Mouse (Mus musculus): ENCODE measurements around the gene Slc12a8. TPM values are rescaled to one million over a fixed set of nuclear protein-coding genes. Genes with fewer than 3 reads are reported as not detected.

Gene Slc12a8
- polyA plus RNA-seq, 1 experiment from 2014 or later = 0.65 TPM

DNA sequence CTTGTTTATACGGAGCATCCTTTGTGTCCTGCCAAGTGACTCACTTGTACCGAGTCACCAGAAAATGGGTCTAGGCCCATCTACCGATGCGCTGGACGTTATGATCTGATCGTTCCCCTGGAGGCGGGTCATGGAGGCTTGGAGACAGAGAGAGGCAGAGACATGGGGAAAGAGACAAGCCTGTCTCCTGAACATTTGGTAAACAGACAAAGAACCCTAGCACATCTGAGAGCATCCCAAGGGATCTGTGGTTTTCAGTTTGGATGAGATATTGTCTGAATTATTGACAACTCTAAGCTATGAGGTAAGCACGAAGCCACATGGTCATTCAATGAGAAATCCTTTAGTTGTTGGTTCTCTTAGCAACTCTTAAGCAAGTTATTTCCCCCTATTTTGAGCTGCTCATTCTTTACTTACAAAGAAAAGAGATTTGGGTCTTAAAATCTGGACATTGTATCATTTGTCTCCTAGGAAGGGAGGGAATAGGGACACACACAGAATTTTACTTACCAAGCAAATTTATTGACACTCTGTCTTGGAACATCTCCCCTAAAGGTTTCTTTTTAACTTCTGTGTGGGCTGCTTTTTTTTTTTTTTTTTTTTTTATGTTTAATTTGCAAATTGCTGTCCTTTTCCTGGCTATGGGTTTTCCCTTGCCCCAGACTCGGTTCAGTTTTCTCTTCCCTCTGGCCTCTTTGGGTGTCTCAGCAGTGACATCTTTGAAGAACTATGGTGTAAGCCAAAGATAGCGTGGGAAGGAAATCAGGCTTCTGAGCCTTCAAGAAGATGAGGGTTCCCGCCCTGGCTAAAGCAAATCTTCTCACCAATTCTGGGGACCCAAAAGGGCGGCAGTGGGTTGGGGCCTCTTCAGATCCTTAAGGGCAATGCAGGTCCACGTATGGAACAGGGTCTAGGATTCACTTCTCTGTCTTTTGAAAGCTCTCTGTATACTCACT is 166.4 kb downstream of the Slc12a8 start:
- ATAC-seq (replicated peaks) = peak; percentile 41
- no peaks in the 10 kb centered on the region for H3K27me3 ChIP-seq (replicated peaks)
- peak overlapping the region; percentile 68; the same call in 1 of the 2 replicates for H3K27ac ChIP-seq
- no peaks in the 10 kb centered on the region for H3K9me3 ChIP-seq
- no peaks in the 10 kb centered on the region for H3K36me3 ChIP-seq (replicated peaks)
- no peak overlapping the region for H3K9ac ChIP-seq
- H3K4me1 ChIP-seq = peaks cover 28% of the 10 kb centered on the region
- 65% methylated on average over 13 of the region's 13 CpGs for WGBS
- H3K4me2 ChIP-seq = peak overlapping the region; percentile 83
- peak overlapping the region; percentile 70 for H3K4me3 ChIP-seq

GRCm38 (mm10) chr16:33684162-33684702 is 167.1 kb downstream of the Slc12a8 start, which contains the start of gene Heg1:
Gene Heg1, plus strand, starts transcription at chr16:33684370.
- Histone ChIP-seq H3K27me3 (replicated peaks) (no peaks in the 10 kb centered on the region), H3K27ac (peak within 1 kb of the TSS; percentile 68), H3K9me3 (no peaks in the 10 kb centered on the region), H3K4me2 (peak within 1 kb of the TSS; percentile 83), H3K9ac (peak within 1 kb of the TSS; percentile 83), H3K4me3 (peak within 1 kb of the TSS; percentile 70), H3K36me3 (replicated peaks) (no peaks in the 10 kb centered on the region), H3K4me1 (peaks cover 28% of the 10 kb centered on the region)
- under 1% methylated on average over 53 of the region's 57 CpGs for WGBS
- peak; percentile 79 for ATAC-seq (replicated peaks)

- Histone ChIP-seq H3K27me3 (replicated peaks) (no peaks in the 10 kb centered on the region), H3K9ac (peak overlapping the region; percentile 83), H3K4me2 (peak overlapping the region; percentile 83), H3K27ac (peak overlapping the region; percentile 68), H3K36me3 (replicated peaks) (no peaks in the 10 kb centered on the region), H3K4me1 (peaks cover 28% of the 10 kb centered on the region), H3K4me3 (peak overlapping the region; percentile 70), H3K9me3 (no peaks in the 10 kb centered on the region)
- peak; percentile 53 for ATAC-seq (replicated peaks)
- WGBS = under 1% methylated on average over 46 of the region's 46 CpGs
Measured at GRCm38 (mm10) chr16:33684703-33685701, 167.9 kb downstream of the Slc12a8 start.

DNA sequence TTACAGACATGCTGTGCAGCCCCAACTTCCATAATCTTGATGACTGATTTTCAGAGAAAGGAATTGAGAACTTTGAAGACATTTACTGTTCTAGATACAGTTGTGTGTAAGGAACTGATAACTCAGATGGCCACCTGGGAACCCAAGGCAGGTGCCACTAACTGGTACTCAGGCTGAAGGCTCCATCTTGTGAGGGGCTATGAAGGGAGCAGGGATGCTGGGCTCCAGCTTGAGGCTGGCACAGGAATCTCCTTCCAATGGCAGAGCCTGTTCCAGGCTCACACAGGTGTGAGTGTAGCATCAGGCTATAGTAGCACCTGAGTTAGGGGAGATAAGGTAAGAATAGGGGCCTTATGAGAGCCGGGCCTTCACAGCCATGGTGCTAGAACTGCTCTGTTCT is 168.9 kb downstream of the Slc12a8 start:
- Histone ChIP-seq H3K4me3 (peak overlapping the region; percentile 70), H3K4me1 (peaks cover 33% of the 10 kb centered on the region), H3K27ac (no peak overlapping the region)

DNA sequence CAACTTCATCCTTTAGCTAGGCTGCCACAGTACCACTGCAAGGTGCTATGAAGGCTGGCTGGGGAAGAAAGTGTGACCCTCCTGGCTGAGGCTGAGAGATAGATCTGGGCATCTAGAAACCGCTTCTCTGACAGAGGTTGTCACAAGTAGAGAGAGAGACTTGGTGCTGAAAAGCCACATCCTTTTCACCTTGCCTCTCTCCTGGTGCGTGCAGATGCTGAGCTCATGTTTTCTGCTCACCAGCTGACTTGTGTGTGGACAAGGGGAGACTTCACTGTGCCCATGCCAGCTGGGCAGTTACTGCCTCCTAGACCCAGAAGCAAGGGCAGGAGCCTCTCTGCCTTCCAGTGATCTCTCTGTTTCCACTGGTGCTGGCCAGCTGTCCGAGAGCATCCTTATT is 170.6 kb downstream of the Slc12a8 start:
- H3K4me2 ChIP-seq = peak overlapping the region; percentile 83
- H3K4me1 ChIP-seq = peaks cover 40% of the 10 kb centered on the region
- H3K4me3 ChIP-seq = no peak overlapping the region
- H3K9me3 ChIP-seq = no peaks in the 10 kb centered on the region
- H3K36me3 ChIP-seq (replicated peaks) = no peaks in the 10 kb centered on the region
- H3K9ac ChIP-seq = no peak overlapping the region
- no peak overlapping the region for H3K27ac ChIP-seq
- no peaks in the 10 kb centered on the region for H3K27me3 ChIP-seq (replicated peaks)
- 67% methylated on average over 3 of the region's 3 CpGs for WGBS
- no peak for ATAC-seq (replicated peaks)

More for the DNA sequence above, 168.9 kb downstream of the Slc12a8 start:
- H3K4me2 ChIP-seq = peak overlapping the region; percentile 83
- no peaks in the 10 kb centered on the region for H3K36me3 ChIP-seq (replicated peaks)
- no peaks in the 10 kb centered on the region for H3K27me3 ChIP-seq (replicated peaks)
- H3K9me3 ChIP-seq = no peaks in the 10 kb centered on the region
- ATAC-seq (replicated peaks) = no peak
- no peak overlapping the region for H3K9ac ChIP-seq
- 61% methylated on average over 1 of the region's 1 CpGs for WGBS

- ATAC-seq (replicated peaks) = no peak
- Histone ChIP-seq H3K27me3 (replicated peaks) (no peaks in the 10 kb centered on the region), H3K4me2 (no peak overlapping the region), H3K4me3 (no peak overlapping the region), H3K9ac (no peak overlapping the region), H3K9me3 (no peaks in the 10 kb centered on the region), H3K36me3 (replicated peaks) (no peaks in the 10 kb centered on the region), H3K4me1 (peaks cover 37% of the 10 kb centered on the region), H3K27ac (no peak overlapping the region; the same call in 1 of the 2 replicates)
- 78% methylated on average over 6 of the region's 6 CpGs for WGBS
Measured at GRCm38 (mm10) chr16:33690975-33691747, 174.0 kb downstream of the Slc12a8 start.

GRCm38 (mm10) chr16:33693553-33693952 is 176.4 kb downstream of the Slc12a8 start:
- Histone ChIP-seq H3K4me1 (peaks cover 43% of the 10 kb centered on the region), H3K36me3 (replicated peaks) (no peaks in the 10 kb centered on the region), H3K9me3 (no peaks in the 10 kb centered on the region), H3K9ac (no peak overlapping the region), H3K27ac (no peak overlapping the region), H3K27me3 (replicated peaks) (no peaks in the 10 kb centered on the region), H3K4me3 (no peak overlapping the region), H3K4me2 (no peak overlapping the region)
- no peak for ATAC-seq (replicated peaks)
- WGBS = 90% methylated on average over 1 of the region's 1 CpGs

DNA sequence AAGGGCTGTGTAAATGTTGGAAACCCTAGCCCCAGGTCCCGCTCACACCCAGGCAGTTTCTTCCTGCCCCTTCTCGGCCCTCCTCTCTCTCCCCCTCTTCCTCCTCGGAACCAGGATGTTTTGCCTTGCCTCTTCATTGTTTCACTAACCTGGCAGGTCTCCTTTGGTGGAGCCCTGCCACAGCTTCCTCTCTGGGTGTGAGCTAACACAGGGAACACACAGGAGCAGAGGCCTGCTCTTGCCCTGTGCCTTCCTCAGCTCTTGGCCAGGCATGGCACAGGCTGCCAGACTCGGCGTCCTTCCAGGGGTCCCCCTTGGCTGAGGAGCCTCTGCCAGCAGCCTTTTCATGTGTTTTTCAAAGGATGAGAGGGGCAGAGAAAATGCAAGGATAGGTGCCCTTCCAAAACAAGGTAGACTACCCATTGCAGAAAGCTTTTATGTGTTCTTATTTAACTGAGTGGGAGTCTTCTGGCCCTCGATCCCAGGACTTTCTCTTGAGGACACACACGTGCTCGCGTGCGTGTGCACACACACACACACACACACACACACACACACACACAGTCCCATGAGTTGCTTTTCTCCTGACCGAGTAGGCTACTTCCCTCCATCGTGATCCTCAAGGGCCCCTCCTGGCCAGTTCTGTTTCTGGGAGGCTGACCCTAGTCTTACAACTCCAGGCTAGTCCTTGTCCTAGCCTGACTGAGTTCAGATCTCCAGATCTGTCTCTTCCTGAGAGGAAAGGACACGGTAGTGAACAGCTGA is 179.9 kb downstream of the Slc12a8 start:
- 0 out of 2 replicates have a peak, but pooled peaks have one; percentile 51 for ATAC-seq (replicated peaks)
- Histone ChIP-seq H3K9ac (no peak overlapping the region), H3K4me3 (no peak overlapping the region), H3K9me3 (no peaks in the 10 kb centered on the region), H3K4me2 (no peak overlapping the region), H3K27me3 (replicated peaks) (no peaks in the 10 kb centered on the region), H3K4me1 (peaks cover 34% of the 10 kb centered on the region), H3K36me3 (replicated peaks) (no peaks in the 10 kb centered on the region), H3K27ac (peak overlapping the region; percentile 50)
- 56% methylated on average over 13 of the region's 13 CpGs for WGBS

DNA sequence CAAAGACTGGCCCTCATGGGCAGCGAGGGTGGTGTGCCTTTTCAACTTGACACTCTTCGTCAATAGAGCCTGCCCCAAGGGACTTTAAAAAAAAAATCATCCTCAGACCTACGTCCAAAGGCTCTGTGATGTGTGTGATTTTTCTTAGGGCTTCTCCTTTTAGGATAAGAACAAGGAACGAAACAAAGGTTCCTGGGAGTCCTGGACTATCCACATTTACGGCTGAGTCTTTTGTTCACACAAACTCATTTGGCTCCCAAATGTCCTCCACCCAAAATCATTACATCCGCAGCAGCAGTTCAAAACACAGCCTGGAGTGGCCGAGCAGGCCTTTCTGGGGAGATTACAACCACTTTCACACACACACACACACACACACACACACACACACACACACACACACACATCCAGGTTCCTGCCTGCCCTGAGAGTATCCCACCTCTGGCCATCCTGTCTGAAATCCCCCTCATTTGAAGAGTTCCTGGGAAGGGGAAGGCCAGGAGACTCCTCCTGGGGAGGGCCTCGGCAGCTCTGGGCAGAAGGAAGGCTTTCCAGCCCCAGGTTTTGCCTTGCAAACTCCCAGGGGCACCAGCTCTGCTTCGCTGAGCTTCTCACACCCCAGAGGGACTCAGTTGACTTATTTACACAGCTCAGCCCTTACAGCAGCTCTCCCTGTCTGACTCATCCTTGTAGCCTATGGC is 180.6 kb downstream of the Slc12a8 start:
- Histone ChIP-seq H3K27ac (peak overlapping the region; percentile 50; the same call in 1 of the 2 replicates), H3K4me2 (no peak overlapping the region), H3K36me3 (replicated peaks) (no peaks in the 10 kb centered on the region), H3K9ac (no peak overlapping the region), H3K9me3 (no peaks in the 10 kb centered on the region), H3K27me3 (replicated peaks) (no peaks in the 10 kb centered on the region), H3K4me3 (no peak overlapping the region), H3K4me1 (peaks cover 31% of the 10 kb centered on the region)
- ATAC-seq (replicated peaks) = no peak
- WGBS = 31% methylated on average over 9 of the region's 9 CpGs

- no peak overlapping the region for H3K9ac ChIP-seq
- 74% methylated on average over 12 of the region's 12 CpGs for WGBS
- H3K4me3 ChIP-seq = no peak overlapping the region
- no peaks in the 10 kb centered on the region for H3K9me3 ChIP-seq
- H3K36me3 ChIP-seq (replicated peaks) = no peaks in the 10 kb centered on the region
- H3K4me2 ChIP-seq = no peak overlapping the region
- no peak overlapping the region for H3K27ac ChIP-seq
- peaks cover 29% of the 10 kb centered on the region for H3K4me1 ChIP-seq
- no peaks in the 10 kb centered on the region for H3K27me3 ChIP-seq (replicated peaks)
- ATAC-seq (replicated peaks) = no peak
Measured at GRCm38 (mm10) chr16:33698277-33698790, 181.2 kb downstream of the Slc12a8 start.
